Mouse (Mus musculus) hindbrain, embryonic 16.5 days (tissue): ENCODE data around the gene Gm29289. TPM values are rescaled to one million over a fixed set of nuclear protein-coding genes. Genes with fewer than 3 reads are reported as not detected.
"Not testable (repeated sequence)": the region's sequence is repeated elsewhere in the genome, so short reads cannot be mapped to it uniquely, and the experiment has no call there.

Experiments used
- ATAC-seq: fragments of 200-750 bp; cut with Nextera tagmentation; 2 replicates; pipeline ENCODE4 v1.8.0; 2017; ENCODE audit warnings: moderate TSS enrichment, moderate library complexity
- H3K27ac ChIP-seq: fragments of 300-500 bp; sonication (generic); 2 replicates; pipeline ENCODE4 v1.5.1; 2014; ENCODE audit warnings: low read depth, mild to moderate bottlenecking, control low read depth, low read length, moderate library complexity
- H3K27me3 ChIP-seq: fragments of 300-500 bp; sonication (generic); replicated peaks from 2 replicates; pipeline ENCODE4 v1.6.1; 2014; ENCODE audit warnings: low read length; ENCODE audit not compliant: control insufficient read depth, insufficient read depth
- H3K36me3 ChIP-seq: fragments of 300-500 bp; sonication (generic); 2 replicates; pipeline ENCODE4 v1.6.1; 2014; ENCODE audit warnings: mild to moderate bottlenecking, low read length, moderate library complexity, mixed read lengths; ENCODE audit not compliant: control insufficient read depth, insufficient read depth
- H3K4me1 ChIP-seq: fragments of 300-500 bp; sonication (generic); 2 replicates; pipeline ENCODE4 v1.6.1; 2014; ENCODE audit warnings: low read depth, low read length; ENCODE audit not compliant: control insufficient read depth, insufficient read depth
- H3K4me2 ChIP-seq: fragments of 300-500 bp; sonication (generic); 2 replicates; pipeline ENCODE4 v1.6.1; 2014; ENCODE audit warnings: mild to moderate bottlenecking, low read length, control low read depth, moderate library complexity
- H3K4me3 ChIP-seq: fragments of 300-500 bp; sonication (generic); 2 replicates; pipeline ENCODE4 v1.5.1; 2014; ENCODE audit warnings: mild to moderate bottlenecking, low read length, control low read depth, moderate library complexity
- H3K9ac ChIP-seq: fragments of 300-500 bp; sonication (generic); 2 replicates; pipeline ENCODE4 v1.6.1; 2014; ENCODE audit warnings: low read depth, mild to moderate bottlenecking, control low read depth, low read length, moderate library complexity
- H3K9me3 ChIP-seq: fragments of 300-500 bp; sonication (generic); 2 replicates; pipeline ENCODE4 v1.6.1; 2014; ENCODE audit warnings: mild to moderate bottlenecking, low read length, moderate library complexity; ENCODE audit not compliant: control insufficient read depth
- WGBS: fragments of 180-500 bp; shearing (Covaris S2); extraction: QIAGEN DNeasy Blood & Tissue Kit; methylation state at CpG from one replicate; pipeline ENCODE4 v1.1.7; 2014; 5-methylcytosine and 5-hydroxymethylcytosine counted together
- polyA plus RNA-seq: library from polyadenylated mRNA; unstranded; fragments of >200 nt; fragmentation: Nextera tagmentation; extraction: Ambion mirVana; gene quantifications from 2 replicates; pipeline ENCODE4 v1.2.1, GENCODE M21; 2015

Gm29289 gene
- not detected in 2 replicates for polyA plus RNA-seq

DNA sequence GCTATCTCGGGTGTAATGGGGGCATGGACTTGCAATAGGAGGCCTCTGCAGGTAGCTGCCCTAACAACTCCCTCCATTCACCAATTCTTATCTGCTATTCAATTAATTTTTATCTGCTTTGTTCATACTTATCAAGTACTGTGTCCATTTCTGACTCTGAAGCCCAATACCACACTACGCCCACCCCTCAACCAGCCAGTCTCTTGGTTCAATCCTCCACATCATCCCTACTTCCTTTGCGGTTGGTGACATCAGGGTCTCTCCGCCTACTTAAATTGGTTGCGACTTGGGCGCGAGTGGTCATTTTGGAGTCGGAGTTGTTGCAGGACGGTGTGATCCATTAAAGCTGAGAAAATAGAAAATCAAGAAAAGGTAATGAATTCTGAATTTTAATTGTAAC is at the start of gene Gm29289:
Gm29289 (plus strand) TSS at position 301 of the 400 bp plus-strand sequence.
- WGBS, result no CpG with 5 or more reads among the region's 9 CpGs
- not testable (repeated sequence) for H3K36me3 ChIP-seq, H3K27me3 ChIP-seq, ATAC-seq, H3K4me3 ChIP-seq, H3K9ac ChIP-seq, H3K9me3 ChIP-seq, H3K4me2 ChIP-seq, H3K4me1 ChIP-seq, H3K27ac ChIP-seq

DNA sequence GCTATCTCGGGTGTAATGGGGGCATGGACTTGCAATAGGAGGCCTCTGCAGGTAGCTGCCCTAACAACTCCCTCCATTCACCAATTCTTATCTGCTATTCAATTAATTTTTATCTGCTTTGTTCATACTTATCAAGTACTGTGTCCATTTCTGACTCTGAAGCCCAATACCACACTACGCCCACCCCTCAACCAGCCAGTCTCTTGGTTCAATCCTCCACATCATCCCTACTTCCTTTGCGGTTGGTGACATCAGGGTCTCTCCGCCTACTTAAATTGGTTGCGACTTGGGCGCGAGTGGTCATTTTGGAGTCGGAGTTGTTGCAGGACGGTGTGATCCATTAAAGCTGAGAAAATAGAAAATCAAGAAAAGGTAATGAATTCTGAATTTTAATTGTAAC is 31.7 kb upstream of the Gm29289 start, which contains the start of gene Gm10352:
Gm10352 (plus strand) TSS at position 301 of the 400 bp plus-strand sequence.
- H3K4me1 ChIP-seq, H3K36me3 ChIP-seq, H3K4me2 ChIP-seq, H3K9ac ChIP-seq, H3K4me3 ChIP-seq, H3K9me3 ChIP-seq, H3K27ac ChIP-seq, H3K27me3 ChIP-seq, ATAC-seq: not testable (repeated sequence)
- no CpG with 5 or more reads among the region's 9 CpGs for WGBS

Other genes with a start within 250 kb of the Gm29289 start
- not detected in 2 replicates for gene H2al2b, start 211.9 kb upstream of the Gm29289 start, polyA plus RNA-seq
- gene Gm4064, start 136.4 kb upstream of the Gm29289 start, polyA plus RNA-seq, result not detected in 2 replicates
- not detected in 2 replicates for gene Rbmy, start 101.9 kb upstream of the Gm29289 start, polyA plus RNA-seq
- gene Gm10256, start 101.9 kb upstream of the Gm29289 start, polyA plus RNA-seq, result not detected in 2 replicates
- 0.20 TPM in 1 of 2 replicates, not detected in the other for gene Gm10352, start 31.6 kb upstream of the Gm29289 start, polyA plus RNA-seq